Mouse (Mus musculus) retina, adult 2 months (tissue): ENCODE results near the gene RPS10-NUDT3.
A peak's percentile ranks its signal among the peaks of the same experiment; 100 is the strongest.
"Not testable (repeated sequence)": the region's sequence is repeated elsewhere in the genome, so short reads cannot be mapped to it uniquely, and the experiment has no call there.

Source experiments
- DNase-seq: peaks from one replicate; pipeline ENCODE4 v3.0.0-alpha.2; 2012; ENCODE audit warnings: low read depth, low spot score

The RPS10-NUDT3 gene

DNA sequence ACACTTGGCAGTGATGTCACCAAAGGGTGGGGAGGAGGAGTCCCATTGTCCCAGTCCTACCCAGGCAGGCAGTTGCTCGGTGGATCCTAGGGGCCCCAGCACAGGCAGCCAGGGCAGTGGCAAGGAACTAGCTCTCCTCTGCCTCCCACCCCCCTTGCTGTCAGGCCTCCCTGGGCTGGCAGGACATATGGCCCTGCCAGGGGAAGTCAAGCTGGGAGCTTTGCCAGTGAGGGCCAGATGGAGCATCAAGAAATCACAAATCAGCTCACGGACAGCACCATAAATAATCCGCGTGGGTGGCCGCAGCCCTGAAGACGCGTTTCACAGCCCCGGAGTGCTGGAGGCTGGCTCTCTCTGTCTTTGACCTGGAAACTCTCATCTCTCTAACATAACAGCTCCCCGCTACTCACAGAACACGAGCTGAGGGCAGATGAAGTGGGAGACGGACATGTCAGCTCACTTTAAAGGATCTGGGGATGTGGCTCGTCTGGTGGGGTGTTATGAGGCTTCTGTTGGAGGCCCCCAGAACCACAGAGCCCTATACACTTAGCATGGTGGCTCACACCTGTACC is 7.6 kb upstream of the RPS10-NUDT3 start:
- DNase-seq, result no peak

DNA sequence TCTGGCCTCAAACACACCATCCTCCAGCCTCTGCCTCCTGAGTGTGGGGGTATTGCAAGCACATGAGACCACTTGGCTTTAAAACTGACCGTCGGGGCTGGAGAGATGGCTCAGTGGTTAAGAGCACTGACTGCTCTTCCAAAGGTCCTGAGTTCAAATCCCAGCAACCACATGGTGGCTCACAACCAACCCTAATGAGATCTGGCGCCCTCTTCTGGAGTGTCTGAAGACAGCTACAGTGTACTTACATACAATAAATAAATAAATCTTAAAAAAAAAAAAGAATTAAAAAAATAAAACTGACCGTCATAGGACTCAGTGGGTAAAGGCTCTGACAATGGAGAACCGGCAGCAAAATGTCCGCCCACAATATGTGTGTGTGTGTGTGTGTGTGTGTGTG is 4.8 kb upstream of the RPS10-NUDT3 start:
- DNase-seq, result not testable (repeated sequence)

GRCm38 (mm10) chr17:27638921-27639332 is 3.9 kb upstream of the RPS10-NUDT3 start:
- DNase-seq, result no peak

GRCm38 (mm10) chr17:27637333-27637732 is 2.3 kb upstream of the RPS10-NUDT3 start:
- DNase-seq, result no peak

DNA sequence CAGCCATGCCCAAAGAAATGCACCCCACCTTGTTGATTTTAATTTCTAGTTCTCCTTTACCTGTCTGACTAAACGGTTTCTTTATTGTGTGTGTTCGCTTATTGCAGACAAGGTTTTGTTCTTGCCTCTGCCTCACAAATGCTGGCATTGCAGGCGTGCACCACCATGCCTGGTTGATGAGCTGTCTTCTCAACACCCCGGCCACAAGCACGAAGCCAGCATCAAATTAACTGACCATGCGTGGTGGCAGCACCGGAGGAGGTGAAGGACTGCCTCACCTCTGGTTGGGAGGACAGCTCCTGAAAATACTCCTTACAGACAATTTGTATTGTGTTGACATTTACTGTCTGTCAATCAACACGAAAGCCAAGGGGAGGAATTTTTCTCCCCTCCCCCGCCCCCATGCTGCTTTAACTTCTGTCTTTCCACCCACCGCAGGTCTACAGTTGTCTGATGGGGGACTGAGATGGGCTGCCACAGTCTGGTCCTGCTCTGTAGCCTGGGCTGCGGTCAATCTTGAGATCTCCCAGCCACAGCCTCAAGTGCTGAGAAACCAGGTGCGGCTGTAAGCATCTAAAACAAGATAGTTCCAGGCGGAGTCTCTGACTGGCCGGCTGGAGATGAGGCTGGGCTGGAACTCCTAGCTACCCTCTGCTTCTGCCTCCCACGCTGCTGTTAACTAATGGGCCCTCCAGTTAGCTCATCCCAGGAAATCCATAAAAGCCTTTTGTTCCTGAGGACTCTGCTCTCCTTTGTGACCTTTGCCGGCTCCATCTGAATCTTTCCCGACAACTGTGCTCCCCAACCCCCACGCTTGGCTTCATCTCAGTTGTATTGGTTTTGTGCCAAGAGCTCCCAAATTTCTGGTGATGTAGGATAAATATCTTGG is 1.4 kb upstream of the RPS10-NUDT3 start, which contains the start of gene Rps10:
Gene Rps10, minus strand, starts transcription at position 538 of the 889 bp plus-strand sequence.
- DNase-seq, result no peak

- DNase-seq, result not testable (repeated sequence)
Observed at GRCm38 (mm10) chr17:27635575-27635903, 517 bp upstream of the RPS10-NUDT3 start.

- no peak for DNase-seq
Observed at GRCm38 (mm10) chr17:27629249-27630020, 5.6 kb downstream of the RPS10-NUDT3 start.

- no peak for DNase-seq
Observed at GRCm38 (mm10) chr17:27628376-27628775, 6.6 kb downstream of the RPS10-NUDT3 start.

DNA sequence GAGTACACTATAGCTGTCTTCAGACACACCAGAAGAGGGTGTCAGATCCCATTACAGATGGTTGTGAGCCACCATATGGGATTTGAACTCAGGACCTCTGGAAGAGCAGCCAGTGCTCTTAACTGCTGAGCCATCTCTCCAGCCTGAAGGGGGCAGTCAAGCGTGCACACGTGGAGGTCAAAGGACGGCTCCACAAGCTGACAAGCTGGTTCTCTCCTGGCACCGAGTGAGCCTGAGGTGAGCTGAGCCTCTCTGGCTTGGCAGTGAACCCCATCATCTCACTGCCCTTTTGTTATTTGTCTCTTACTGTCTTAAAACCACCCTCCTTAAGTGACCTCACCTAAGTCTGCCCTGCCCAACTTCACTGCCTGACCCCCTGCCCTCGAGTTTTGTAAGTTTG is 7.6 kb downstream of the RPS10-NUDT3 start:
- DNase-seq, result no peak

DNA sequence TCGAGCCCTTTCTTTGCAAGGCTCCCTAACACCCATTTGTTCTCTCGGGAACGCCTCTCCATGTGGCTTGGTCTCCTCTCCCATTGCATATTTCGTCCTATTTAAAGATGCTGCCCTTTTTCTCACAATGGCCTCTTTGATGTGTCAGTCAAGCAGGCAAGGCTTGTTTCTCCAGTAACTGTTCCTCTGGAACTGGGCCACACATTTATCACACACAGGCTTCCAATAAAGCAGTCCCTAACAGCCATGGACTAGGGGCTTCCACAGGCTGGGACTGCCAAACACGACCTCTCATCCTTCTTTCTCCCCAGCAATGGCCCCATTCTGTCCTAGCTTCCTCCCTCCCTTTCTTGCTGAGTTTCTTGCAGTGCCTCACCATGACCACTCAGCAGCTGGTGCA is 8.3 kb downstream of the RPS10-NUDT3 start:
- no peak for DNase-seq

DNA sequence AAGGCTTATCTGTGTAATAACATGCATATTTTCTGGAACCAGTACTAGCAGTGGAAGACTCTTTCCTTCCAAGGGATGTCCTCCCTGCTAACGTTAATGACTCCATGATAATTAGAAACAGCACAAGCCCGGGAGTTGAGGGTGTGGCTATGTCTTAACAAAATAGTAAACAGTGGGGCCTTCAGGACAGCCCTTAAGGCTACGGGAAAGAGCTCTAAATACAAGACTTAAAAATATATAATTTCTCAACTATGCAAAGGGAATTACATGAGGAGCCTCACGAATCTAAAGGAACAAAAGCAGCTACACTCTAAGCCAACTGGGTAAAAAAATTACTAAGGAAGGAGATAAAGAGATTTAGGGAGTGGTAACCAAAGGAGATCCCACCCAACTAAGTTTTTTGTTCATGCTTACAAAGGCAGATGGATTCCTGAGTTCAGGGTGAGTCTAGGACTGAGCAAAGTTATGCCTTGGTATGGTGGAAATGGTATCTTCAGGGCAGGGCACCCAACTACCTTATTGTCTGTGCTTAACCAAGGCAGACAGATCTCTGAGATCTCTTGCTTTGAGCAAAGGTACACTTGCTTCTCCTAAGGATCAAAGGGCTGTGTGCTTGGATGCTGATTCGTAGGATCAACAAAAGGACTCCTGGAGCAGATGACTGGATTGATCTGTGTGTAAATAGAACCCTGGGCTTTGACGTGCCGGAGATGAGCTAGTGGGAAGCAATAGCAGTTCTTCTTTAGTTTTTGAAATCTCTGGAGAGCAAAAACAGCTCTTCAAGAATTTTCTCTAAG is 9.4 kb downstream of the RPS10-NUDT3 start:
- DNase-seq, result no peak

DNA sequence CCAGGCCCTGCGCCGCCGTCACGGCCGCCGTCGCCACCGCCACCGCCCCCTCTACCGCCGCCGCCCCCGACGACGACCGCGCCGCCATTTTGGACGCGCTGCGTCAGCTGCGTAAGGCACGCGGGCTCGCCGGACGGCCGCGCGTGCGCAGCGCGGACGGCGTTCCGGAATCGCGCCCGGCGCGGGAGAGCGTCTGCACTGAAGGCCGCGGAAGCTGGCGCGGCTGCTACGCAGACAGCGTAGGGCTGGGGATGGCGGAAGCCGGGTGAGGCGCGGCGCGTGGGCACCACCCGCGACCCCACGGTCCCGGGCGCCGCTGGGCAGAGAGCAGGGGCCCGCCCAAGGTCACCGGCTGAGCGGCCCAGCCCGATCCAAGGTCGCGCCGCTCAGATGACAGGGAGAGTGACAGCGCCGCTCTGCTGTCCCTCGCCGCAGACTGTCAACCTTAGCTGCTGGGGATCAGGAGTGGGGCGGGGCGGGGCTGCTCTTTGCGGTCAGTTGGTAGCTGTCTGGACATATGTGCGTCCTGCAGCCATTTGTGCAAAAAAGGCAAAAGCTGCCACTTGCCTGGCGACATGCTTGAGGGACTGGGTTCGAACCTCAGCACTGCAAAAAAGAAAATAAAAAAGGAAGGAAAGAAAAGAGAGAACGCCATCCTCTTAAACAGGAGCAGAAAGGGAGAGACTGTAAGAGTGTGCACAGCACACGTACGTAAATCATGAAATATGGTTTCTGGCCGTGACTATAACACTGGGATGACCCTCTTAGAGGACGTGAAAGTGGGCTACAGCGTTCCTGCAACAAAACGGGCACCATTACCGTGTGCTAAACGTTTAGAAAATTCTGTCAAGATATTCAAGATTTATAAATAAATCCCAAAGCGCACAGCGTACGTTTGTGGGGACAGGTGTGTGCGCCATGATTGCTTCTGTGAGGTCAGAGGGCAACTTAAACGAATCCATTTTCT is 11.4 kb downstream of the RPS10-NUDT3 start, which contains the start of gene Nudt3:
Gene Nudt3, minus strand, starts transcription at position 136 of the 967 bp plus-strand sequence.
- DNase-seq, result peak; percentile 85

DNA sequence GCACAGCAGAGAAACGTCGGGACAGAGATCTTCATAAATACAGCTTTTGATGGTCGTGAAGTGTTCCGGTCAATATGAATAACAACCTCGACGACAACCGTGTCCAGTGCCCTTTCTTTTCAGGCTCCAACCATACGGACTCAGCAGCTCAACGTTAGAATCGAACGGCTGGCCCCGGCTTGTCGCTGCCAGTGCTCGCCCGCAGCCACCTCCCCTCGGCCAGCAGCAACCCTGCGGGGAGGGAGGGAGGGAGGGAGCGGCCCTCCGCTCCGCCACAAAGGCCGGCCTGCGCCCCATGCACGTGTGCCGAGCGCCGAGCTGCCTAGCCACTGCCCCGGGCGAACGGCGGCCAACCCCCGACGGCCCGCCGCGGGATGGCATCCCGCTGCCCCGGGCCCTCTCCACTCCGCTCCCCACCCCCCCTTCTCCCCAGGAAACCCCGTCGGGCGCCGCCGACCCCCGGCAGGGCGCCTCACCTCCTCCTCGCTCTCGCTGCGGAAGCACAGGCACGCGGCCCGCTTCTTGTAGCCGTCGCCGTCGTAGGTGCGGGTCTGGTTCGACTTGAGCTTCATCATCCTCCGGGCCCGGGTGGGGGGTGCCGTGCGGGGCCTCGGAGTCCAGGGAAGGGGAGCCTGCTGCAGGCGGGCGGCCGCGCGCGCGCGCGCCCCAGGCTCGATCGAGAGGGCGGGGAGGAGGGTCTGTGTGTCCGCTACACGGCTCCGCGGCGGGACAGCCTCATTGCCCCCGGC is 12.2 kb downstream of the RPS10-NUDT3 start:
- no peak for DNase-seq

GRCm38 (mm10) chr17:27621705-27622531 is 13.1 kb downstream of the RPS10-NUDT3 start:
- DNase-seq, result no peak

DNA sequence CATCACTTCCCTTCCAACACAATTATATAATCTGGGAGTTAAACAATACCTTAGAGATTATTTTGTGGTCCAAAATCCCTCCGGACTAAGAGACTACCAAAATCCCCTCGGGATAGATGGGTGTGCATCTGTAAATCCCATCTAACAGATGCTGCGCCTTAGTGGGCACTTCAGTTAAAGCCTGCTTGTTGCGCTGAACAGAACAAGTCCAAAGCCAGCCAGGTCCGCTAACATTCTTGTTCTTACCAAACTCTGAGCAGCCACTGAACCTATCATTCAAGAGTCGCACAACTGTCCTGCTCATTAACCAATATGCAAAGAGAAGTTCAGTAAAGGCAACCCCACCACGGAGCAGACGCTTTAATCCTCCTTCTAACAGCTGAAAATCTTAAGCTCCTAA is 13.9 kb downstream of the RPS10-NUDT3 start:
- no peak for DNase-seq

GRCm38 (mm10) chr17:27615388-27615787 is 19.6 kb downstream of the RPS10-NUDT3 start:
- DNase-seq, result no peak

- DNase-seq, result no peak
Observed at GRCm38 (mm10) chr17:27613016-27613415, 22.0 kb downstream of the RPS10-NUDT3 start.

DNA sequence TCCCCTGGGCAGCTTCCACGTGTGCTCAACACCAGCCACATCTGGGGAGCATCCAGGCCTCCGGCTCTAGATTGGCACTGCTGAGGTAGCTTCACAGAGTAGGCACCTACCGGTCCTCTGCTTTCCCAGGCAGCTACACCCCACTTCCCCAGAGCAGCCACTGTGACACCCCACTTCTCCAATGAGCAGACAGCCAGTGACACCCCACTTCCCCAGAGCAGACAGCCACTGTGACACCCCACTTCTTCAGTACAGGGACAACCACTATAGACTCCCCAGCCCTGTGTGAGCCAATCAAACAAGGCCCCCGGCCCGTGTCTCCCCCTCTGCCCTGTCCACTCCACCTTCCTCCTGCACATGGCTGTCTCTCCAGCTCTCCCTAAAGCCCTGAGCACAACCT is 23.0 kb downstream of the RPS10-NUDT3 start:
- no peak for DNase-seq

DNA sequence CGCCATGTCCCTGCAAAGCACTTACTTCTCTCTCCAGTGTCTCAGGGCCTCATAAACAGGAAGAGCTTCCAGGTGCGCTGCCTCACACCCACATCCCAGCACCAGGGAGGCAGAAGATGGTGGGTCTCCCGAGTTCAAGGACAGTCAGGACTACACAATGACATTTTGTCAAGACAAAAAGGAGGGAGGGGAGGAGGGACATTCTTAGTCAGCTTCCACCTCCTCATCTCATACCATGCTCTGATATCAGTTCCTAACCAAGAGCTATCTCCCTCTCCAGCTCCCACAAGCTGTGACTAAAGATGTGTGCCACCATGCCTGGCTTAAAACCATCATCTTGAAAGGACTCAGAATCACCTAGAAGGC is 23.5 kb downstream of the RPS10-NUDT3 start:
- DNase-seq, result no peak
